Comparison of ENCODE assay signal across 28 mouse cellular contexts in genomic region chr2:147851186-147851802, GRCm38 (mm10).
DNase-seq lines count a peak whose midpoint lies in the region; ATAC-seq and TF ChIP-seq lines count a peak whose summit lies in the region.
"Had no signal": no experiment of that assay in that cellular context is flagged by ENCODE, and none has a peak within 500 bp of the region (broad histone marks: within the 10 kb centered on the region; RNA-seq: fewer than 3 reads in every experiment).

No protein-coding gene starts in this region.

- H3K27me3 ChIP-seq in hindbrain, postnatal 0 days (ENCODE audit: insufficient read depth, low read length) = no peaks in the 10 kb centered on the region
- H3K27me3 ChIP-seq in hindbrain, embryonic 12.5 days = peaks cover 11% of the 10 kb centered on the region
- no peaks in the 10 kb centered on the region; the same call in 1 of the 2 replicates for H3K27me3 ChIP-seq in midbrain, embryonic 16.5 days (ENCODE audit: control insufficient read depth, insufficient read depth, low read depth, low read length)
- H3K27me3 ChIP-seq in neural tube, embryonic 15.5 days (replicated peaks) = peaks cover 9% of the 10 kb centered on the region
- H3K27me3 ChIP-seq: embryonic facial prominence, embryonic 15.5 days; heart, embryonic 15.5 days; intestine, embryonic 15.5 days had no signal

- no peaks in the 10 kb centered on the region for H3K36me3 ChIP-seq in hindbrain, postnatal 0 days (ENCODE audit: insufficient read depth, low read length)
- H3K36me3 ChIP-seq in hindbrain, embryonic 12.5 days = no peaks in the 10 kb centered on the region
- H3K36me3 ChIP-seq in midbrain, embryonic 16.5 days (ENCODE audit: control insufficient read depth, insufficient read depth, low read length) = no peaks in the 10 kb centered on the region
- no peaks in the 10 kb centered on the region for H3K36me3 ChIP-seq in neural tube, embryonic 15.5 days
- H3K36me3 ChIP-seq: embryonic facial prominence, embryonic 12.5 days; embryonic facial prominence, embryonic 15.5 days; forebrain, embryonic 12.5 days; heart, embryonic 12.5 days; heart, embryonic 15.5 days; hindbrain, embryonic 15.5 days; intestine, embryonic 15.5 days had no signal

- no peak overlapping the region for H3K9ac ChIP-seq in hindbrain, postnatal 0 days (replicated peaks; ENCODE audit: low read length)
- no peak overlapping the region for H3K9ac ChIP-seq in hindbrain, embryonic 12.5 days
- H3K9ac ChIP-seq in midbrain, embryonic 16.5 days (ENCODE audit: low read depth, low read length) = no peak overlapping the region
- no peak overlapping the region for H3K9ac ChIP-seq in neural tube, embryonic 15.5 days (replicated peaks)
- H3K9ac ChIP-seq: embryonic facial prominence, embryonic 12.5 days; embryonic facial prominence, embryonic 15.5 days; forebrain, embryonic 12.5 days; forebrain, postnatal 0 days; heart, embryonic 12.5 days; heart, embryonic 15.5 days; hindbrain, embryonic 15.5 days; intestine, embryonic 15.5 days had no signal

- TF ChIP-seq CTCF in hindbrain, postnatal 0 days (IDR thresholded peaks at IDR 0.05; ENCODE audit: low read depth) = no peak
- TF ChIP-seq CTCF in brain, embryonic 14.5 days (IDR thresholded peaks at IDR 0.05; ENCODE audit: borderline replicate concordance, extremely low read depth, insufficient read depth, insufficient read length) = no peak

- H3K4me1 ChIP-seq in hindbrain, postnatal 0 days (ENCODE audit: insufficient read depth, low read length) = no peaks in the 10 kb centered on the region
- no peaks in the 10 kb centered on the region for H3K4me1 ChIP-seq in hindbrain, embryonic 12.5 days
- no peaks in the 10 kb centered on the region for H3K4me1 ChIP-seq in midbrain, embryonic 16.5 days (ENCODE audit: control insufficient read depth, insufficient read depth, low read length)
- H3K4me1 ChIP-seq in neural tube, embryonic 15.5 days = no peaks in the 10 kb centered on the region
- H3K4me1 ChIP-seq: embryonic facial prominence, embryonic 12.5 days; embryonic facial prominence, embryonic 15.5 days; forebrain, embryonic 12.5 days; heart, embryonic 12.5 days; heart, embryonic 15.5 days; hindbrain, embryonic 15.5 days; intestine, embryonic 15.5 days had no signal

- ATAC-seq in hindbrain, postnatal 0 days = no peak
- ATAC-seq in hindbrain, embryonic 12.5 days (ENCODE audit: low FRiP score) = no peak
- no peak for ATAC-seq in midbrain, embryonic 16.5 days
- no peak for ATAC-seq in neural tube, embryonic 15.5 days (ENCODE audit: low FRiP score)
- ATAC-seq: CD4-positive, CD25-positive, alpha-beta regulatory T cell, adult 4 months; forebrain, postnatal 0 days; intestine, embryonic 15.5 days had no signal

- no peak overlapping the region for H3K4me3 ChIP-seq in hindbrain, postnatal 0 days (ENCODE audit: low read length)
- no peak overlapping the region for H3K4me3 ChIP-seq in hindbrain, embryonic 12.5 days
- H3K4me3 ChIP-seq in midbrain, embryonic 16.5 days (ENCODE audit: low read depth, low read length) = no peak overlapping the region
- H3K4me3 ChIP-seq in neural tube, embryonic 15.5 days (replicated peaks) = no peak overlapping the region
- H3K4me3 ChIP-seq: embryonic facial prominence, embryonic 12.5 days; embryonic facial prominence, embryonic 15.5 days; forebrain, embryonic 12.5 days; gastrocnemius, adult 2 months; heart, embryonic 12.5 days; heart, embryonic 15.5 days; hindbrain, embryonic 15.5 days; intestine, embryonic 15.5 days had no signal

- H3K9me3 ChIP-seq in hindbrain, postnatal 0 days (ENCODE audit: low read length) = no peaks in the 10 kb centered on the region
- H3K9me3 ChIP-seq in hindbrain, embryonic 12.5 days (replicated peaks) = no peaks in the 10 kb centered on the region
- H3K9me3 ChIP-seq in midbrain, embryonic 16.5 days (replicated peaks; ENCODE audit: control insufficient read depth, low read length, poor library complexity, severe bottlenecking) = no peaks in the 10 kb centered on the region
- H3K9me3 ChIP-seq in neural tube, embryonic 15.5 days (replicated peaks) = no peaks in the 10 kb centered on the region
- H3K9me3 ChIP-seq: embryonic facial prominence, embryonic 12.5 days; embryonic facial prominence, embryonic 15.5 days; forebrain, embryonic 12.5 days; heart, embryonic 12.5 days; heart, embryonic 15.5 days; hindbrain, embryonic 15.5 days; intestine, embryonic 15.5 days had no signal

- no peak overlapping the region for H3K4me2 ChIP-seq in hindbrain, postnatal 0 days (ENCODE audit: low read depth, low read length)
- no peak overlapping the region for H3K4me2 ChIP-seq in hindbrain, embryonic 12.5 days (replicated peaks)
- no peak overlapping the region for H3K4me2 ChIP-seq in midbrain, embryonic 16.5 days (ENCODE audit: low read length)
- no peak overlapping the region for H3K4me2 ChIP-seq in neural tube, embryonic 15.5 days
- H3K4me2 ChIP-seq: embryonic facial prominence, embryonic 12.5 days; embryonic facial prominence, embryonic 15.5 days; forebrain, embryonic 12.5 days; heart, embryonic 12.5 days; heart, embryonic 15.5 days; hindbrain, embryonic 15.5 days; intestine, embryonic 15.5 days had no signal

- WGBS in hindbrain, postnatal 0 days = 66% methylated on average over 6 of the region's 6 CpGs
- WGBS in hindbrain, embryonic 12.5 days = 73% methylated on average over 6 of the region's 6 CpGs
- 84% methylated on average over 6 of the region's 6 CpGs for WGBS in midbrain, embryonic 16.5 days
- 79% methylated on average over 6 of the region's 6 CpGs for WGBS in neural tube, embryonic 15.5 days

- DNase-seq in hindbrain, postnatal 0 days (ENCODE audit: low spot score) = peak; percentile 30
- peak; percentile 75 for DNase-seq in 3T3-L1 (ENCODE audit: low read depth, low spot score)
- peak; percentile 95 for DNase-seq in Muller cell, postnatal 12 days (ENCODE audit: inconsistent ontology term)
- peak; percentile 8 for DNase-seq in brain, embryonic 14.5 days (ENCODE audit: low read depth)
- no peak for DNase-seq in layer of hippocampus, postnatal 14 days (ENCODE audit: low spot score in 2 of 2)
- DNase-seq: adrenal gland, adult 2 months; adrenal gland, postnatal 14 days; B cell, adult 2 months; cerebellum, adult 11-12 months; cerebellum, adult 8-10 months; cerebellum, postnatal 14 days; forebrain, postnatal 0 days; gastrocnemius, adult 2 months; gastrocnemius, postnatal 14 days; heart, adult 11 months; heart, postnatal 4 days; kidney, adult 11 months had no signal

- TF ChIP-seq POLR2A in brain, embryonic 14.5 days (IDR thresholded peaks at IDR 0.05; ENCODE audit: borderline replicate concordance, extremely low read depth, insufficient read depth, insufficient read length, poor library complexity, severe bottlenecking) = no peak

- no peak overlapping the region for H3K27ac ChIP-seq in hindbrain, postnatal 0 days
- no peak overlapping the region for H3K27ac ChIP-seq in hindbrain, embryonic 12.5 days
- H3K27ac ChIP-seq in midbrain, embryonic 16.5 days (ENCODE audit: low read length) = no peak overlapping the region
- H3K27ac ChIP-seq in neural tube, embryonic 15.5 days (replicated peaks) = no peak overlapping the region
- H3K27ac ChIP-seq: embryonic facial prominence, embryonic 12.5 days; embryonic facial prominence, embryonic 15.5 days; forebrain, embryonic 12.5 days; gastrocnemius, adult 2 months; heart, embryonic 15.5 days; hindbrain, embryonic 15.5 days; intestine, embryonic 15.5 days had no signal

Comparison
In these comparisons a context has a peak if more than half of its experiments do, and no peak if none do; other contexts are left out.
1. DNase-seq: peak in hindbrain, postnatal 0 days (single experiment), 3T3-L1 (single experiment), Muller cell, postnatal 12 days (single experiment) and brain, embryonic 14.5 days (single experiment); none in layer of hippocampus, postnatal 14 days (0 of 2).